Mouse (Mus musculus) forebrain, embryonic 14.5 days (tissue): ENCODE data around the gene Cacna2d4. TPM values are rescaled to one million over a fixed set of nuclear protein-coding genes. Genes with fewer than 3 reads are reported as not detected.
A peak's percentile ranks its signal among the peaks of the same experiment; 100 is the strongest.

Experiments used
- ATAC-seq: fragments of 200-750 bp; cut with Nextera tagmentation; 2 replicates; pipeline ENCODE4 v1.8.0; 2017; ENCODE audit warnings: mild to moderate bottlenecking, moderate library complexity
- DNase-seq: peaks from one replicate; pipeline ENCODE4 v3.0.0-alpha.2; 2015; ENCODE audit warnings: low spot score
- H3K27ac ChIP-seq: fragments of 300-500 bp; sonication (generic); 2 replicates; pipeline ENCODE4 v1.5.1; 2014; ENCODE audit warnings: low read depth, mild to moderate bottlenecking, control low read depth, low read length, moderate library complexity
- H3K27me3 ChIP-seq: fragments of 300-500 bp; sonication (generic); replicated peaks from 2 replicates; pipeline ENCODE4 v1.6.1; 2014; ENCODE audit warnings: low read length, control low read depth, mixed read lengths; ENCODE audit not compliant: control insufficient read depth, insufficient read depth
- H3K36me3 ChIP-seq: fragments of 300-500 bp; sonication (generic); 2 replicates; pipeline ENCODE4 v1.6.1; 2014; ENCODE audit warnings: low read length, control low read depth; ENCODE audit not compliant: control insufficient read depth, insufficient read depth
- H3K4me1 ChIP-seq: fragments of 300-500 bp; sonication (generic); 2 replicates; pipeline ENCODE4 v1.6.1; 2014; ENCODE audit warnings: antibody characterized with exemption, low read length, control low read depth; ENCODE audit not compliant: control insufficient read depth, insufficient read depth
- H3K4me2 ChIP-seq: fragments of 300-500 bp; sonication (generic); 2 replicates; pipeline ENCODE4 v1.6.1; 2014; ENCODE audit warnings: mild to moderate bottlenecking, control low read depth, low read length
- H3K4me3 ChIP-seq: fragments of 300-500 bp; sonication (generic); 2 replicates; pipeline ENCODE4 v1.5.1; 2014; ENCODE audit warnings: low read depth, low read length, control low read depth
- H3K9ac ChIP-seq: fragments of 300-500 bp; sonication (generic); 2 replicates; pipeline ENCODE4 v1.6.1; 2014; ENCODE audit warnings: mild to moderate bottlenecking, low read length, control low read depth, moderate library complexity
- H3K9me3 ChIP-seq: fragments of 300-500 bp; sonication (generic); replicated peaks from 2 replicates; pipeline ENCODE4 v1.6.1; 2016; ENCODE audit warnings: low read length, control low read depth, mixed read lengths; ENCODE audit not compliant: control insufficient read depth
- WGBS: fragments of 180-500 bp; shearing (Covaris S2); extraction: QIAGEN DNeasy Blood & Tissue Kit; methylation state at CpG from one replicate; pipeline ENCODE4 v1.1.7; 2014; 5-methylcytosine and 5-hydroxymethylcytosine counted together
- polyA plus RNA-seq: library from polyadenylated mRNA; unstranded; fragments of >200 nt; fragmentation: Nextera tagmentation; extraction: Ambion mirVana; gene quantifications from 2 replicates; pipeline ENCODE4 v1.2.1, GENCODE M21; 2014

The Cacna2d4 gene
- polyA plus RNA-seq, 1 experiment from 2014 or later, result 0.10 TPM

DNA sequence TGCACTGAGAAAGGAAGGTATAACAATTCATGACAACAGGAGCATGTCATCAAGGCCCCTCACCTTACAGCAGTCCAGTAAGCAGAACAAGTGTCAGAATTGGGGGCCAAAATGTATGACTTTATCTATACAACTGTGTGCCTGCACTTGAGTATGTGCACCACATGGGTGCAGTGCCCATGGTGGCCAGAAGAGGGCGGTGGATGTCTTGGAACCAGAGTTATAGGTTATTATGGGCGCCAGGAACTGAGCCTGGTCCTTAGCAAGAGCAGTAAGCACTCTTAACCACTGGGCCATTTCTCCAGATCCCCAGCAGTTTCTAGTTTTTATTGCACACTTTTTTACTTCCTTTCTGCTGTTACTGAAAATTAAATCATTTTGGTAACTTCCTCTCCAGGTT, 9.8 kb downstream of the Cacna2d4 start:
- 61% methylated on average over 2 of the region's 2 CpGs for WGBS
- no peak for DNase-seq

DNA sequence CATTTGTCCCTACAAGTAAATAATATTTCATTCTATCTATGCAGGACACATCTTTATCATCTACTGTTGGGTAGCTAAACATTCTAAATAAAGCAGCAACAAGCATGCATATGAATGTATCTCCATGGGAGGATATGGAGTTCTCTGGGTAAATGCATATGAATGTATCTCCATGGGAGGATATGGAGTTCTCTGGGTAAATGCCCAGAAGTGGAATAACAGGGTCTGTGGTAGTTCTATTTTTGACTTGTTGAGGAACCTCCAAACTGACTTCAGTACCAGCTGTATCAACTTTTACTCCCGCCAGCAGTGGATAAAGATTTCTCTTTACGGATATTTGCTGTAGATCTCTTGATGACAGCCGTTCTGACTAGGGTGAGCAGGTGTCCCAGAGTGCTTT, 12.3 kb downstream of the Cacna2d4 start:
- whole genome bisulfite sequencing, result 94% methylated on average over 3 of the region's 3 CpGs
- Histone ChIP-seq H3K36me3 (no peaks in the 10 kb centered on the region), H3K9me3 (no peaks in the 10 kb centered on the region; the same call in 1 of the 2 replicates), H3K27me3 (no peaks in the 10 kb centered on the region), H3K4me2 (no peak overlapping the region), H3K9ac (no peak overlapping the region), H3K4me1 (no peaks in the 10 kb centered on the region), H3K4me3 (no peak overlapping the region), H3K27ac (no peak overlapping the region)
- no peak for ATAC-seq
- no peak for DNase-seq

More for the DNA sequence above, 9.8 kb downstream of the Cacna2d4 start:
- H3K9me3 ChIP-seq, result no peaks in the 10 kb centered on the region; the same call in 1 of the 2 replicates
- H3K4me3 ChIP-seq, result no peak overlapping the region
- no peaks in the 10 kb centered on the region for H3K36me3 ChIP-seq
- no peaks in the 10 kb centered on the region for H3K4me1 ChIP-seq
- no peaks in the 10 kb centered on the region for H3K27me3 ChIP-seq
- no peak for ATAC-seq
- H3K4me2 ChIP-seq, result no peak overlapping the region
- H3K27ac ChIP-seq, result no peak overlapping the region
- no peak overlapping the region for H3K9ac ChIP-seq

DNA sequence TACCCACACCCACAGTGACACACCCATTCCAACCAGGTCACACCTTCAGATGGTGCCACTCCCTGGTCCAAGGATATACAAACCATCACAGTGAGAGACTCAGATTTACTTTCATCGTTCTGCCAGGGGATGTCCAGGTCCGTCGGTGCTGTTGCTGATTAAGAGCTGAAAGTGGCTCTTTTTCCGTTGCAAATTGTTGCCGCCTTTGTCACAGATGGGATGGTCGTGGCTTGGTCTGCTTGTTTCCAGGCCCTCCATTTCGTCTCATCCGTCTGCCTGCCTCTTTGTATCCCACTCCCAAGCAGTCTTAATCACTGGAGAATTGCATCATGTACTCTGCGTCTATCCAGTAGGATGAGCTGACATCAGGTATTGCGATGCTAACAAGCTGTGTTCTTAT, 13.4 kb downstream of the Cacna2d4 start:
- H3K9ac ChIP-seq, result no peak overlapping the region
- 92% methylated on average over 10 of the region's 10 CpGs for WGBS
- no peaks in the 10 kb centered on the region for H3K4me1 ChIP-seq
- no peaks in the 10 kb centered on the region for H3K27me3 ChIP-seq
- H3K4me3 ChIP-seq, result no peak overlapping the region
- no peaks in the 10 kb centered on the region for H3K36me3 ChIP-seq
- ATAC-seq, result no peak
- DNase-seq, result no peak
- H3K9me3 ChIP-seq, result no peaks in the 10 kb centered on the region; the same call in 1 of the 2 replicates
- no peak overlapping the region for H3K4me2 ChIP-seq
- no peak overlapping the region for H3K27ac ChIP-seq

DNA sequence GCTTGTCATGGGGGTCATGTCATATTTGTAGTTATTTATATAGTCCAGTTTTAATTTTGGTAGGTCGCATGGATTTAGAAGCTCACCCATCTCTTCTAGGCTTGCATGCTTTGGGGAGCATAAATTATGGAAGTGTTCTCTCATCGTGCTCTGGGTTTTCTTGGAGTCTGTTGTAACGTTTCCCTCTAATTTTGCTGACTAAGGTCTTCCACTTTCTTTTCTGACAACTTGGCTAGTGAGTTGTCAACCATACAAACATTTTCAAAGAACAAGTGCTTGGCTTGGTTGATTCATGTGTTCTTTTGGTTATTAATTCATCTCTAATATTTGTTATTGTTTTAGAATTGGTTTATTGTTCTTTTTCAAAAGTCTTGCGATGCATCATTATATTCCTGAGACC, 15.4 kb downstream of the Cacna2d4 start:
- no peaks in the 10 kb centered on the region for H3K9me3 ChIP-seq
- H3K4me1 ChIP-seq, result no peaks in the 10 kb centered on the region
- WGBS, result 85% methylated on average over 4 of the region's 4 CpGs
- ATAC-seq, result no peak
- DNase-seq, result no peak
- no peak overlapping the region for H3K4me3 ChIP-seq
- H3K27me3 ChIP-seq, result no peaks in the 10 kb centered on the region
- no peaks in the 10 kb centered on the region for H3K36me3 ChIP-seq
- H3K9ac ChIP-seq, result no peak overlapping the region
- H3K4me2 ChIP-seq, result no peak overlapping the region
- H3K27ac ChIP-seq, result no peak overlapping the region

DNA sequence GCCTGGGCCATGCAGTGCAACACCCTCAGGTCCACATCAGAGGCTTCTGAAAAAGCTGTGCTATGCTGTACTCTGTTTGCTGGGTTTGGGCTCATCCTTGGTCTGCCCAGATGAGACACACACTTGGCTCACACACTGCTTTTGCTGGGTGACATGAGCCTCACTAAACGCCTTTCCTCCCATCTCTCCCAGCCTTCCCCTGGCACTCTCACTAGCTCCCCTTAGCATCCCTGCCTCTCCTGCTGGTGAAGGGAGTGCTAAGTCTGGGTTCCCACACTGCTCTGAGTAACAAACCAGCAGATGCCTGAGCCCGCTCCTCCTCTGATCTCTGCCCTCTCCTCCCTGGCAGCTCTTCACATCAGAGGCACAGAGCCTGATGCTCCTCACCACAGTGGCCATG, 40.4 kb downstream of the Cacna2d4 start:
- DNase-seq (no peak), ATAC-seq (no peak)
- H3K36me3 ChIP-seq, result no peaks in the 10 kb centered on the region
- no peaks in the 10 kb centered on the region for H3K4me1 ChIP-seq
- no peaks in the 10 kb centered on the region for H3K27me3 ChIP-seq
- H3K4me3 ChIP-seq, result no peak overlapping the region
- 71% methylated on average over 2 of the region's 2 CpGs for WGBS
- H3K9ac ChIP-seq, result no peak overlapping the region
- no peaks in the 10 kb centered on the region for H3K9me3 ChIP-seq
- H3K27ac ChIP-seq, result no peak overlapping the region
- H3K4me2 ChIP-seq, result no peak overlapping the region

DNA sequence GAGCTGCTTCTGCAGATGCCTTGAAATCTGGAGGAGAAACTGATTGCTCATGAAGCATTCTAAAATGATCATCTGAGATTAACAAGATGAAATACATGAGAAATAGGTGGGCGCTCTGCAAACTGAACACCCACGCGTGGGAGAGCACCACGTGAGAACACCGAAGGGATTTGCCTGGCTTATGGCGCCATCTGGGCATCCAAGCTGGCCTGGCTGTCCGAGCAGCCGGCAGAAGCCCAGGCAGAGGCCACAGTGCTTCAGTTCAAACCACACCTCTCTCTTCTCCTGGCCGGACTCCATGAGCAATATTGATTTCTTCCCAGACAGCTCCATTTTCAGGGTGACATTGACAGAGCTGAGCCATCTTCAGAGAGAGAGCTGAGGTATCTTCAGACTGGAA, 44.4 kb downstream of the Cacna2d4 start:
- Histone ChIP-seq H3K36me3 (no peaks in the 10 kb centered on the region), H3K4me1 (no peaks in the 10 kb centered on the region), H3K9ac (no peak overlapping the region), H3K27me3 (no peaks in the 10 kb centered on the region), H3K9me3 (no peaks in the 10 kb centered on the region), H3K4me3 (no peak overlapping the region), H3K4me2 (no peak overlapping the region), H3K27ac (no peak overlapping the region)
- DNase-seq (peak; percentile 6), ATAC-seq (no peak)
- 79% methylated on average over 9 of the region's 9 CpGs for WGBS

- WGBS, result 94% methylated on average over 3 of the region's 3 CpGs
- Histone ChIP-seq H3K9ac (no peak overlapping the region), H3K27me3 (no peaks in the 10 kb centered on the region), H3K4me1 (no peaks in the 10 kb centered on the region), H3K4me3 (no peak overlapping the region), H3K36me3 (no peaks in the 10 kb centered on the region), H3K4me2 (no peak overlapping the region), H3K9me3 (no peaks in the 10 kb centered on the region), H3K27ac (no peak overlapping the region)
- ATAC-seq, result no peak
- no peak for DNase-seq
These were observed 65.0 kb downstream of the Cacna2d4 start for GRCm38 (mm10) chr6:119301310-119301709.

DNA sequence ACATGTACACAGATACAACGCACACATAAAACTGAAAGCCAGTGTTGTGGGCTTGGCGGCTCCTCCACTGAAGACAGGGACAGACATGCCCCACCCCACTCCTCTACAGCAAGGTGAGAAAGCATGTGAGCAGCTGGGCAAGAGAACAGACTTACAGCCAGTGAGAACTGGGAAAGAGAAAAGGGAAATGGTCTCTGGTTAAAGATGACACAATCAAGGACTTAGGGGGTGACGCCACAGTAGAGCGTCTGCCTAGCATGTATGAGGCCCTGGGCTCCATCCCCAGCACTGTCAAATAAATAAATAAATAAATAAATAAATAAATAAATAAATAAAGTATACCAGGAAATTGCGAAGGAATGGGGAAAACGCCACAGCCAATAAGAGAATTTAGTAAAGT, 67.0 kb downstream of the Cacna2d4 start:
- WGBS, result 92% methylated on average over 6 of the region's 6 CpGs
- ATAC-seq (no peak), DNase-seq (no peak)
- Histone ChIP-seq H3K36me3 (no peaks in the 10 kb centered on the region), H3K27ac (no peak overlapping the region), H3K4me1 (no peaks in the 10 kb centered on the region), H3K27me3 (no peaks in the 10 kb centered on the region), H3K9me3 (no peaks in the 10 kb centered on the region), H3K9ac (no peak overlapping the region), H3K4me2 (no peak overlapping the region), H3K4me3 (no peak overlapping the region)

DNA sequence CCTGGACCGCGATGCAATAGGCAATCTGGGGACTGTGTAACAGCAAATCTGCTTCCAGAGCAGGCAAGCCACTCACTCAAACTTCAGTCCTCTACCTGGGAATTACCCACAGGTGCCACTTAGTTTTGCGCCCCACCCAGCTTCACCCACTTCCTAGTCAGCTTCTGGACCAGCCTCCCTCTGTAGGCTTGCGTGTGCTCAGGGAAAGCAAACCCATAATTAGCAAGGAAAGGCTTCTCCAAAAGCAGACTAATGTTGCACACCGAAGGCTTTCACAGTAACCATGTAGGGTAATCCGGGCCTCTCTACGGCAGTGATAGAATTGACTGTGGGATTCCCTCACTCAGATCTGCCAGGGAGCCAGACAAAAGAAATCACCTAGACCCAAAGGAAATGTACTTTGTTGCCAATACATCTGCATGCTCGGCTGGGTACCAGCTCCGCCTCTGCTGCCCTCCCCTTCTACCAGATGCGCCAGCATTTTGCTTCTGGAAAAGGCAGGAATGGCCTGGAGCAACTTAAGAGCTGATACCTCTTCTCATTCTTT, 71.6 kb downstream of the Cacna2d4 start:
- 38% methylated on average over 10 of the region's 10 CpGs for WGBS
- no peak overlapping the region for H3K4me2 ChIP-seq
- H3K4me1 ChIP-seq, result peaks cover 2% of the 10 kb centered on the region; the same call in 1 of the 2 replicates
- H3K27me3 ChIP-seq, result no peaks in the 10 kb centered on the region
- ATAC-seq (no peak), DNase-seq (no peak)
- no peaks in the 10 kb centered on the region for H3K36me3 ChIP-seq
- no peaks in the 10 kb centered on the region for H3K9me3 ChIP-seq
- H3K9ac ChIP-seq, result no peak overlapping the region
- no peak overlapping the region for H3K4me3 ChIP-seq
- no peak overlapping the region for H3K27ac ChIP-seq
